ENCODE assay signal across 17 mouse cellular contexts in genomic region chr12:44889677-44890393, GRCm38 (mm10).
"Had no signal": no experiment of that assay in that cellular context is flagged by ENCODE, and none has a peak within 500 bp of the region (broad histone marks: within the 10 kb centered on the region; RNA-seq: fewer than 3 reads in every experiment).

No protein-coding gene starts in this region.

- H3K4me3 ChIP-seq: liver, embryonic 15.5 days; lung, embryonic 15.5 days; megakaryocyte, embryonic 14.5 days; midbrain, embryonic 13.5 days; midbrain, embryonic 15.5 days; neural tube, embryonic 12.5 days had no signal

- H3K4me1 ChIP-seq: liver, embryonic 15.5 days; lung, embryonic 15.5 days; midbrain, embryonic 13.5 days; midbrain, embryonic 15.5 days; neural tube, embryonic 12.5 days had no signal

- DNase-seq: liver, postnatal 0 days; lung, adult 2 months; lung, postnatal 14 days; lung, postnatal 36 days; right cerebral cortex, postnatal 14 days; thymus, adult 18-20 months; thymus, postnatal 14 days; thymus, postnatal 36 days had no signal

- H3K27ac ChIP-seq: liver, embryonic 15.5 days; lung, embryonic 15.5 days; macrophage; midbrain, embryonic 13.5 days; midbrain, embryonic 15.5 days; neural tube, embryonic 12.5 days had no signal

- H3K4me2 ChIP-seq: liver, embryonic 15.5 days; lung, embryonic 15.5 days; midbrain, embryonic 11.5 days; midbrain, embryonic 13.5 days; midbrain, embryonic 15.5 days; neural tube, embryonic 12.5 days had no signal

- ATAC-seq: liver, postnatal 0 days; lung, postnatal 0 days; midbrain, embryonic 13.5 days; midbrain, embryonic 15.5 days had no signal

- H3K9ac ChIP-seq: liver, embryonic 15.5 days; liver, postnatal 0 days; lung, embryonic 15.5 days; midbrain, embryonic 13.5 days; midbrain, embryonic 15.5 days; neural tube, embryonic 12.5 days had no signal

- H3K9me3 ChIP-seq: liver, embryonic 15.5 days; lung, embryonic 15.5 days; megakaryocyte, embryonic 14.5 days; midbrain, embryonic 13.5 days; midbrain, embryonic 15.5 days; neural tube, embryonic 12.5 days had no signal

- H3K27me3 ChIP-seq: liver, embryonic 15.5 days; lung, embryonic 15.5 days; megakaryocyte, embryonic 14.5 days; midbrain, embryonic 13.5 days; midbrain, embryonic 15.5 days; neural tube, embryonic 12.5 days had no signal

- H3K36me3 ChIP-seq: liver, embryonic 15.5 days; lung, embryonic 15.5 days; midbrain, embryonic 13.5 days; midbrain, embryonic 15.5 days; neural tube, embryonic 12.5 days had no signal
